Mouse (Mus musculus): ENCODE measurements around the gene Adgrv1.

DNA sequence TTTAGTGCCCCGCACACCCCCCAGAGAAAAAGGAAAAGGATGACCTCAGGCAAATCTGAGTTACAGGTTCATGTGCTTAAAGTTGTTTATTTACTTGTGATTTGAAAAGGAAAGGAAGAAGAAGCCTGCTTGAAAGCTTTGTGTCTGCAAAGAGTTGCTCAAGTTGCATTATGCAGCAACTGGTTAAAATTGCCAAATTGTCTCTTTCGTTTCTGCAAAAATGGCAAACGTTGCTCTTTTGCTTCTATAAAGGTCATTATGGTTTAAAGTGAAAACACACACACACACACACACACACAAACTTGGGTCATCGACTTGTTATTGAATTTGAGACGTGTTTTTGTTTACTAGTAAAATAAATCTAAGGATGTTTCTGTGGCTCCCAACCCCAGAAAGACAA lies 500.3 kb downstream of the Adgrv1 start:
- no peak for TF ChIP-seq POLR2A (IDR thresholded peaks at IDR 0.05; ENCODE audit: low read depth, low read length)
- TF ChIP-seq CTCF (conservative IDR thresholded peaks at IDR 0.05; ENCODE audit: insufficient read depth, insufficient read length, low read depth, low read length), result no peak

All from kidney, adult 2 months (tissue).